ENCODE assay signal across 20 mouse cellular contexts in genomic region chr11:103119609-103120008, GRCm38 (mm10). TPM values are rescaled to one million over a fixed set of nuclear protein-coding genes. Genes with fewer than 3 reads are reported as not detected.
DNase-seq lines count a peak whose midpoint lies in the region; ATAC-seq and TF ChIP-seq lines count a peak whose summit lies in the region.
"Had no signal": no experiment of that assay in that cellular context is flagged by ENCODE, and none has a peak within 500 bp of the region (broad histone marks: within the 10 kb centered on the region; RNA-seq: fewer than 3 reads in every experiment).

No protein-coding gene starts in this region.

- no peak overlapping the region for H3K9ac ChIP-seq in heart, adult 2 months (ENCODE audit: low read depth, low read length)
- no peak overlapping the region for H3K9ac ChIP-seq in kidney, postnatal 0 days (ENCODE audit: low read depth, low read length)
- H3K9ac ChIP-seq in kidney, embryonic 16.5 days (replicated peaks; ENCODE audit: low read length), result no peak overlapping the region
- no peak overlapping the region for H3K9ac ChIP-seq in midbrain, postnatal 0 days (replicated peaks; ENCODE audit: low read length, poor library complexity, severe bottlenecking)
- no peak overlapping the region for H3K9ac ChIP-seq in midbrain, embryonic 15.5 days
- H3K9ac ChIP-seq: embryonic facial prominence, embryonic 13.5 days; hindbrain, embryonic 12.5 days; midbrain, embryonic 12.5 days had no signal

- no peaks in the 10 kb centered on the region for H3K79me2 ChIP-seq in heart, adult 2 months (replicated peaks; ENCODE audit: control insufficient read depth, insufficient read depth, low read length)

- no peak for DNase-seq in heart, adult 2 months
- no peak for DNase-seq in heart, adult 9 months (ENCODE audit: low spot score in 2 of 2)
- DNase-seq in kidney, postnatal 0 days (ENCODE audit: low spot score), result no peak
- DNase-seq in midbrain, postnatal 0 days (ENCODE audit: low spot score), result no peak
- no peak for DNase-seq in spleen, adult 12 weeks (ENCODE audit: low spot score)
- DNase-seq: cerebellum, postnatal 10 days; kidney, postnatal 14 days; lung, adult 2 months; spleen, adult 18-20 months; thymus, postnatal 36 days had no signal

- TF ChIP-seq CTCF in heart, adult 2 months (IDR thresholded peaks at IDR 0.05), result peak; percentile 59
- TF ChIP-seq CTCF in kidney, postnatal 0 days (IDR thresholded peaks at IDR 0.05; ENCODE audit: low read depth), result peak; percentile 18; the same call in 1 of the 2 replicates
- peak; percentile 45 for TF ChIP-seq CTCF in midbrain, postnatal 0 days (IDR thresholded peaks at IDR 0.05)

- H3K4me2 ChIP-seq in kidney, postnatal 0 days (ENCODE audit: low read length), result no peak overlapping the region
- no peak overlapping the region for H3K4me2 ChIP-seq in kidney, embryonic 16.5 days (replicated peaks; ENCODE audit: low read depth, low read length)
- H3K4me2 ChIP-seq in midbrain, postnatal 0 days (ENCODE audit: low read depth, low read length, poor library complexity, severe bottlenecking), result no peak overlapping the region
- H3K4me2 ChIP-seq in midbrain, embryonic 15.5 days, result no peak overlapping the region

- TF ChIP-seq POLR2A in heart, adult 2 months (IDR thresholded peaks at IDR 0.05; ENCODE audit: insufficient read depth, low read depth, low read length), result no peak

- no peaks in the 10 kb centered on the region for H3K27me3 ChIP-seq in heart, adult 2 months (ENCODE audit: control insufficient read depth, insufficient read depth, low read length)
- H3K27me3 ChIP-seq in kidney, postnatal 0 days (ENCODE audit: insufficient read depth, low read length), result no peaks in the 10 kb centered on the region
- H3K27me3 ChIP-seq in kidney, embryonic 16.5 days (ENCODE audit: insufficient read depth, low read length), result no peaks in the 10 kb centered on the region
- H3K27me3 ChIP-seq in midbrain, postnatal 0 days (ENCODE audit: insufficient read depth, low read length), result no peaks in the 10 kb centered on the region
- H3K27me3 ChIP-seq in midbrain, embryonic 15.5 days (replicated peaks), result no peaks in the 10 kb centered on the region
- H3K27me3 ChIP-seq: embryonic facial prominence, embryonic 13.5 days; hindbrain, embryonic 12.5 days; midbrain, embryonic 12.5 days; neural tube, embryonic 15.5 days; Patski had no signal

- peaks cover 2% of the 10 kb centered on the region for H3K36me3 ChIP-seq in heart, adult 2 months (ENCODE audit: control insufficient read depth, insufficient read depth, low read length)
- no peaks in the 10 kb centered on the region for H3K36me3 ChIP-seq in kidney, postnatal 0 days (ENCODE audit: insufficient read depth, low read length)
- H3K36me3 ChIP-seq in kidney, embryonic 16.5 days (ENCODE audit: insufficient read depth, low read length), result no peaks in the 10 kb centered on the region
- no peaks in the 10 kb centered on the region for H3K36me3 ChIP-seq in midbrain, postnatal 0 days (ENCODE audit: insufficient read depth, low read length)
- H3K36me3 ChIP-seq in midbrain, embryonic 15.5 days (replicated peaks), result no peaks in the 10 kb centered on the region
- H3K36me3 ChIP-seq: embryonic facial prominence, embryonic 13.5 days; hindbrain, embryonic 12.5 days; limb, embryonic 10.5 days; midbrain, embryonic 12.5 days; neural tube, embryonic 15.5 days had no signal

- H3K4me1 ChIP-seq in heart, adult 2 months (ENCODE audit: control insufficient read depth, insufficient read depth, low read length), result peaks cover 3% of the 10 kb centered on the region
- peaks cover 17% of the 10 kb centered on the region; the same call in 1 of the 2 replicates for H3K4me1 ChIP-seq in kidney, postnatal 0 days (replicated peaks; ENCODE audit: insufficient read depth, low read length)
- peaks cover 12% of the 10 kb centered on the region for H3K4me1 ChIP-seq in kidney, embryonic 16.5 days (ENCODE audit: insufficient read depth, low read length)
- H3K4me1 ChIP-seq in midbrain, postnatal 0 days (ENCODE audit: insufficient read depth, low read length), result no peaks in the 10 kb centered on the region
- H3K4me1 ChIP-seq in midbrain, embryonic 15.5 days, result peaks cover 34% of the 10 kb centered on the region

- H3K9me3 ChIP-seq in kidney, postnatal 0 days (replicated peaks; ENCODE audit: low read length), result no peaks in the 10 kb centered on the region
- no peaks in the 10 kb centered on the region for H3K9me3 ChIP-seq in kidney, embryonic 16.5 days (ENCODE audit: low read length)
- no peaks in the 10 kb centered on the region for H3K9me3 ChIP-seq in midbrain, postnatal 0 days (ENCODE audit: low read length)
- no peaks in the 10 kb centered on the region for H3K9me3 ChIP-seq in midbrain, embryonic 15.5 days
- H3K9me3 ChIP-seq: embryonic facial prominence, embryonic 13.5 days; hindbrain, embryonic 12.5 days; limb, embryonic 10.5 days; midbrain, embryonic 12.5 days; neural tube, embryonic 15.5 days had no signal

- intact Hi-C loops in heart, adult 2 months (cut with DNase I), result loop anchor here (5.0 kb wide), 2 partner anchors 148 to 208 kb away; partner anchors contain the start of gene Map3k14

- TF ChIP-seq EP300 in heart, adult 2 months (IDR thresholded peaks at IDR 0.05; ENCODE audit: insufficient read depth, low read depth, low read length), result no peak

- 37% methylated on average over 5 of the region's 5 CpGs for WGBS in heart, adult 2 months
- WGBS in kidney, postnatal 0 days, result 46% methylated on average over 5 of the region's 5 CpGs
- WGBS in kidney, embryonic 16.5 days, result 62% methylated on average over 5 of the region's 5 CpGs
- WGBS in midbrain, postnatal 0 days, result 53% methylated on average over 5 of the region's 5 CpGs
- 51% methylated on average over 5 of the region's 5 CpGs for WGBS in midbrain, embryonic 15.5 days

- no peak for ATAC-seq in kidney, postnatal 0 days (replicated peaks; ENCODE audit: low FRiP score, low read depth)
- ATAC-seq in kidney, embryonic 16.5 days (ENCODE audit: low FRiP score, low TSS enrichment), result no peak
- no peak for ATAC-seq in midbrain, postnatal 0 days (ENCODE audit: low FRiP score)
- ATAC-seq in midbrain, embryonic 15.5 days (replicated peaks), result no peak
- ATAC-seq: activated CD4-positive, CD25-positive, alpha-beta regulatory T cell, adult 4 months; forebrain, embryonic 14.5 days; Patski had no signal

- H3K27ac ChIP-seq in heart, adult 2 months, result no peak overlapping the region
- H3K27ac ChIP-seq in kidney, postnatal 0 days, result no peak overlapping the region
- H3K27ac ChIP-seq in kidney, embryonic 16.5 days (ENCODE audit: low read length), result no peak overlapping the region
- H3K27ac ChIP-seq in midbrain, postnatal 0 days (ENCODE audit: low read depth, low read length), result no peak overlapping the region
- no peak overlapping the region for H3K27ac ChIP-seq in midbrain, embryonic 15.5 days
- H3K27ac ChIP-seq: embryonic facial prominence, embryonic 13.5 days; hindbrain, embryonic 12.5 days; limb, embryonic 10.5 days; midbrain, embryonic 12.5 days; neural tube, embryonic 15.5 days had no signal

- no peak overlapping the region for H3K4me3 ChIP-seq in heart, adult 2 months
- no peak overlapping the region for H3K4me3 ChIP-seq in kidney, postnatal 0 days (replicated peaks; ENCODE audit: low read depth, low read length)
- H3K4me3 ChIP-seq in kidney, embryonic 16.5 days (ENCODE audit: low read length), result no peak overlapping the region
- no peak overlapping the region for H3K4me3 ChIP-seq in midbrain, postnatal 0 days (ENCODE audit: low read depth, low read length)
- H3K4me3 ChIP-seq in midbrain, embryonic 15.5 days, result no peak overlapping the region
- H3K4me3 ChIP-seq: hindbrain, embryonic 12.5 days; limb, embryonic 10.5 days; midbrain, embryonic 12.5 days had no signal

RNA-seq across cellular contexts. Expression of gene Hexim1, which starts 3.6 kb away (rescaled TPM):
- total RNA-seq in heart, adult 2 months (2021), result 10 to 100 TPM; 18.2 to 19.3 TPM
- polyA plus RNA-seq in heart, adult 2 months (2012; rRNA removed), result 7.8 and 9.0 TPM in 2 replicates
- 6.5 and 6.8 TPM in 2 replicates for polyA plus RNA-seq in kidney, postnatal 0 days (2015; fragmentation: Nextera tagmentation; extraction: Ambion mirVana)
- 5.5 and 6.6 TPM in 2 replicates for polyA plus RNA-seq in kidney, embryonic 16.5 days (2015; fragmentation: Nextera tagmentation; extraction: Ambion mirVana)
- total RNA-seq in midbrain, postnatal 0 days (2014; rRNA removed), result 15.5 and 19.1 TPM in 2 replicates
- polyA plus RNA-seq in midbrain, postnatal 0 days (2015; fragmentation: Nextera tagmentation; extraction: Ambion mirVana), result 3.2 and 4.5 TPM in 2 replicates
- polyA plus RNA-seq in midbrain, embryonic 15.5 days (2015; fragmentation: Nextera tagmentation; extraction: Ambion mirVana), result 3.1 and 3.7 TPM in 2 replicates

RNA-seq across cellular contexts. Expression of gene Hexim2, which starts 12.6 kb away (rescaled TPM):
- 1 to 10 TPM; 1.3 to 1.9 TPM for total RNA-seq in heart, adult 2 months (2021)
- polyA plus RNA-seq in heart, adult 2 months (2012; rRNA removed), result 2.6 and 2.9 TPM in 2 replicates
- polyA plus RNA-seq in kidney, postnatal 0 days (2015; fragmentation: Nextera tagmentation; extraction: Ambion mirVana), result 6.5 and 6.9 TPM in 2 replicates
- 11.3 and 11.8 TPM in 2 replicates for polyA plus RNA-seq in kidney, embryonic 16.5 days (2015; fragmentation: Nextera tagmentation; extraction: Ambion mirVana)
- 46.3 and 57.8 TPM in 2 replicates for total RNA-seq in midbrain, postnatal 0 days (2014; rRNA removed)
- 38.0 and 40.5 TPM in 2 replicates for polyA plus RNA-seq in midbrain, postnatal 0 days (2015; fragmentation: Nextera tagmentation; extraction: Ambion mirVana)
- 27.2 and 33.4 TPM in 2 replicates for polyA plus RNA-seq in midbrain, embryonic 15.5 days (2015; fragmentation: Nextera tagmentation; extraction: Ambion mirVana)

RNA-seq across cellular contexts. Expression of gene Acbd4, which starts 18.1 kb away (rescaled TPM):
- 10 to 100 TPM; 27.8 to 38.1 TPM for total RNA-seq in heart, adult 2 months (2021)
- polyA plus RNA-seq in heart, adult 2 months (2012; rRNA removed), result 27.5 and 27.8 TPM in 2 replicates
- polyA plus RNA-seq in kidney, postnatal 0 days (2015; fragmentation: Nextera tagmentation; extraction: Ambion mirVana), result 36.6 and 39.7 TPM in 2 replicates
- polyA plus RNA-seq in kidney, embryonic 16.5 days (2015; fragmentation: Nextera tagmentation; extraction: Ambion mirVana), result 28.7 and 29.9 TPM in 2 replicates
- total RNA-seq in midbrain, postnatal 0 days (2014; rRNA removed), result 21.8 and 22.9 TPM in 2 replicates
- polyA plus RNA-seq in midbrain, postnatal 0 days (2015; fragmentation: Nextera tagmentation; extraction: Ambion mirVana), result 17.5 and 21.8 TPM in 2 replicates
- 9.7 and 11.1 TPM in 2 replicates for polyA plus RNA-seq in midbrain, embryonic 15.5 days (2015; fragmentation: Nextera tagmentation; extraction: Ambion mirVana)

RNA-seq across cellular contexts. Expression of gene Plcd3, which starts 18.2 kb away (rescaled TPM):
- total RNA-seq in heart, adult 2 months (2021), result 10 to 100 TPM; 13.7 to 14.0 TPM
- 20.6 and 22.3 TPM in 2 replicates for polyA plus RNA-seq in heart, adult 2 months (2012; rRNA removed)
- 4.2 and 5.6 TPM in 2 replicates for polyA plus RNA-seq in kidney, postnatal 0 days (2015; fragmentation: Nextera tagmentation; extraction: Ambion mirVana)
- polyA plus RNA-seq in kidney, embryonic 16.5 days (2015; fragmentation: Nextera tagmentation; extraction: Ambion mirVana), result 8.2 and 8.7 TPM in 2 replicates
- 9.4 and 9.7 TPM in 2 replicates for total RNA-seq in midbrain, postnatal 0 days (2014; rRNA removed)
- polyA plus RNA-seq in midbrain, postnatal 0 days (2015; fragmentation: Nextera tagmentation; extraction: Ambion mirVana), result 4.7 and 4.9 TPM in 2 replicates
- polyA plus RNA-seq in midbrain, embryonic 15.5 days (2015; fragmentation: Nextera tagmentation; extraction: Ambion mirVana), result 3.0 and 3.8 TPM in 2 replicates

RNA-seq across cellular contexts. Expression of gene Fmnl1, which starts 51.3 kb away (rescaled TPM):
- total RNA-seq in heart, adult 2 months (2021), result 10 to 100 TPM; 12.1 to 14.5 TPM
- polyA plus RNA-seq in heart, adult 2 months (2012; rRNA removed), result 12.8 and 14.2 TPM in 2 replicates
- polyA plus RNA-seq in kidney, postnatal 0 days (2015; fragmentation: Nextera tagmentation; extraction: Ambion mirVana), result 2.6 and 3.4 TPM in 2 replicates
- polyA plus RNA-seq in kidney, embryonic 16.5 days (2015; fragmentation: Nextera tagmentation; extraction: Ambion mirVana), result 2.4 and 3.4 TPM in 2 replicates
- 12.0 and 14.3 TPM in 2 replicates for total RNA-seq in midbrain, postnatal 0 days (2014; rRNA removed)
- polyA plus RNA-seq in midbrain, postnatal 0 days (2015; fragmentation: Nextera tagmentation; extraction: Ambion mirVana), result 7.3 and 9.5 TPM in 2 replicates
- polyA plus RNA-seq in midbrain, embryonic 15.5 days (2015; fragmentation: Nextera tagmentation; extraction: Ambion mirVana), result 7.0 and 7.5 TPM in 2 replicates
